ENCODE assay signal across 8 mouse cellular contexts in the genomic region with DNA sequence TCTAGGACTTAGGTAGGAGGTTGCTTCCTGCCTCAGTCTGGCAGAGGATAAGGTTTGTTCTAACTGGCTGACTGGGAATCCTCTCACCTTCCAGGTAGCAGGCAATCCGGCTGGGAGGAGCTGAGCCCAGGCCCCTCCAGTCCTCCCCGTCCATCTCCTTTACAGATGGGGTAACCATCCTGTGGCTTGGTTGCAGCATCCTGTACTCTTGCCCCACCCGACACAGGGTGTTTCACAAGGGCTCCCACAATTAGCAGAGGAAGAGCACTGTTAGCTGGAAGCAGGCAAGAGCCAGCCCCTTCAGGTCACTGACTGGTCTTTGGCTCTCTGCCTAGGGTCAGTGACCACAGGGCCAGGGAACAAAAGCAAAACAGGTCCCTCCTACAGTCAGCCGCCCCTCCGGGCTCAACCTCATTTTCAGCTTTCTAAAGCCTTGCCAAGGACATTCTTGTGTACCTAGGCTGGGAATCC. TPM values are rescaled to one million over a fixed set of nuclear protein-coding genes. Genes with fewer than 3 reads are reported as not detected.
DNase-seq lines count a peak whose midpoint lies in the region; ATAC-seq and TF ChIP-seq lines count a peak whose summit lies in the region.

No protein-coding gene starts in this region.

- H3K4me2 ChIP-seq in forebrain, embryonic 12.5 days, result 0 out of 2 replicates have a peak overlapping the region, but pooled peaks have one; percentile 9

- WGBS in forebrain, embryonic 12.5 days, result 30% methylated on average over 5 of the region's 5 CpGs
- WGBS in lung, adult 2 months, result 23% methylated on average over 5 of the region's 5 CpGs
- 28% methylated on average over 5 of the region's 5 CpGs for WGBS in small intestine, adult 2 months

- H3K9ac ChIP-seq in forebrain, embryonic 12.5 days, result peak overlapping the region; percentile 33

- H3K27me3 ChIP-seq in forebrain, embryonic 12.5 days, result no peaks in the 10 kb centered on the region
- H3K27me3 ChIP-seq in small intestine, adult 2 months (ENCODE audit: control insufficient read depth, insufficient read depth, low read length), result no peaks in the 10 kb centered on the region

- no peak for ATAC-seq in forebrain, embryonic 12.5 days (ENCODE audit: low FRiP score)

- H3K27ac ChIP-seq in forebrain, embryonic 12.5 days, result peak overlapping the region; percentile 65; the same call in 1 of the 2 replicates
- H3K27ac ChIP-seq in small intestine, adult 2 months (ENCODE audit: insufficient read depth, low read depth, low read length), result peak overlapping the region; percentile 92

- H3K4me1 ChIP-seq in forebrain, embryonic 12.5 days, result peaks cover 45% of the 10 kb centered on the region
- peaks cover 27% of the 10 kb centered on the region for H3K4me1 ChIP-seq in lung, adult 2 months (ENCODE audit: control insufficient read depth, insufficient read depth, low read length)
- peaks cover 39% of the 10 kb centered on the region for H3K4me1 ChIP-seq in small intestine, adult 2 months (ENCODE audit: control insufficient read depth, insufficient read depth, insufficient read length, low read length)

- no peak overlapping the region for H3K4me3 ChIP-seq in forebrain, embryonic 12.5 days (replicated peaks)
- H3K4me3 ChIP-seq in lung, adult 2 months (replicated peaks; ENCODE audit: extremely low read depth, low read depth, low read length), result no peak overlapping the region
- H3K4me3 ChIP-seq in small intestine, adult 2 months (ENCODE audit: low read depth, low read length), result peak overlapping the region; percentile 53

- no peak for TF ChIP-seq CTCF in lung, adult 2 months (IDR thresholded peaks at IDR 0.05; ENCODE audit: insufficient read depth, low read length)
- no peak for TF ChIP-seq CTCF in small intestine, adult 2 months (IDR thresholded peaks at IDR 0.05; ENCODE audit: extremely low read depth, insufficient read length, insufficient replicate concordance, low read depth, low read length)

- H3K36me3 ChIP-seq in forebrain, embryonic 12.5 days (replicated peaks), result peaks cover 29% of the 10 kb centered on the region
- peaks cover 11% of the 10 kb centered on the region for H3K36me3 ChIP-seq in small intestine, adult 2 months (ENCODE audit: control insufficient read depth, insufficient read depth, low read length)

- peak; percentile 31 for DNase-seq in thymus, postnatal 4 days
- DNase-seq in thymus, postnatal 10 days (ENCODE audit: low spot score in 2 of 2), result no peak
- peak; percentile 78 for DNase-seq in kidney, adult 18-20 months
- DNase-seq in lung, adult 2 months, result peak; percentile 49
- DNase-seq in layer of hippocampus, postnatal 36 days, result no peak
- DNase-seq in T-cell, adult 2 months (ENCODE audit: low spot score), result no peak

- TF ChIP-seq POLR2A in lung, adult 2 months (IDR thresholded peaks at IDR 0.05; ENCODE audit: borderline replicate concordance, extremely low read depth, low read depth, low read length), result no peak
- TF ChIP-seq POLR2A in small intestine, adult 2 months (IDR thresholded peaks at IDR 0.05; ENCODE audit: low read depth, low read length), result no peak

- H3K9me3 ChIP-seq in forebrain, embryonic 12.5 days, result no peaks in the 10 kb centered on the region

RNA-seq across cellular contexts. Expression of gene Mafg, which starts 3.0 kb away (rescaled TPM):
- polyA plus RNA-seq in forebrain, embryonic 12.5 days (2016; fragmentation: Nextera tagmentation; extraction: Ambion mirVana), result 30.9 and 32.9 TPM in 2 replicates
- polyA plus RNA-seq in lung, adult 2 months (2012; rRNA removed), result 41.5 and 51.3 TPM in 2 replicates
- polyA plus RNA-seq in small intestine, adult 2 months (2012; rRNA removed), result 24.8 and 33.6 TPM in 2 replicates
- total RNA-seq in layer of hippocampus, postnatal 36 days (2021), result 10 to 100 TPM; 77.3 to 86.3 TPM

RNA-seq across cellular contexts. Expression of gene Sirt7, which starts 5.4 kb away (rescaled TPM):
- 43.1 and 43.3 TPM in 2 replicates for polyA plus RNA-seq in forebrain, embryonic 12.5 days (2016; fragmentation: Nextera tagmentation; extraction: Ambion mirVana)
- 75.2 and 84.1 TPM in 2 replicates for polyA plus RNA-seq in lung, adult 2 months (2012; rRNA removed)
- 99.1 and 147 TPM in 2 replicates for polyA plus RNA-seq in small intestine, adult 2 months (2012; rRNA removed)
- total RNA-seq in layer of hippocampus, postnatal 36 days (2021), result 10 to 100 TPM; 40.7 to 41.5 TPM

RNA-seq across cellular contexts. Expression of gene Pcyt2, which starts 12.7 kb away (rescaled TPM):
- 139 and 142 TPM in 2 replicates for polyA plus RNA-seq in forebrain, embryonic 12.5 days (2016; fragmentation: Nextera tagmentation; extraction: Ambion mirVana)
- 217 and 238 TPM in 2 replicates for polyA plus RNA-seq in lung, adult 2 months (2012; rRNA removed)
- 449 and 1,029 TPM in 2 replicates for polyA plus RNA-seq in small intestine, adult 2 months (2012; rRNA removed)
- total RNA-seq in layer of hippocampus, postnatal 36 days (2021), result 100 to 1,000 TPM; 138 to 157 TPM

RNA-seq across cellular contexts. Expression of gene Pycr1, which starts 13.1 kb away (rescaled TPM):
- 32.5 and 32.8 TPM in 2 replicates for polyA plus RNA-seq in forebrain, embryonic 12.5 days (2016; fragmentation: Nextera tagmentation; extraction: Ambion mirVana)
- polyA plus RNA-seq in lung, adult 2 months (2012; rRNA removed), result 4.1 and 4.5 TPM in 2 replicates
- polyA plus RNA-seq in small intestine, adult 2 months (2012; rRNA removed), result 17.1 and 19.9 TPM in 2 replicates
- total RNA-seq in layer of hippocampus, postnatal 36 days (2021), result 1 to 10 TPM; 1.8 to 2.1 TPM

RNA-seq across cellular contexts. Expression of gene Myadml2, which starts 17.5 kb away (rescaled TPM):
- polyA plus RNA-seq in forebrain, embryonic 12.5 days (2016; fragmentation: Nextera tagmentation; extraction: Ambion mirVana), result not detected in 2 replicates
- 1.1 and 3.1 TPM in 2 replicates for polyA plus RNA-seq in lung, adult 2 months (2012; rRNA removed)
- polyA plus RNA-seq in small intestine, adult 2 months (2012; rRNA removed), result 0.39 and 1.0 TPM in 2 replicates
- 1 to 10 TPM; 4.2 to 4.4 TPM for total RNA-seq in layer of hippocampus, postnatal 36 days (2021)

Comparison
In these comparisons a context has a peak if more than half of its experiments do, and no peak if none do; other contexts are left out.
1. DNase-seq: peak in thymus, postnatal 4 days (single experiment), kidney, adult 18-20 months (single experiment) and lung, adult 2 months (single experiment); none in thymus, postnatal 10 days (0 of 2), layer of hippocampus, postnatal 36 days (0 of 2) and T-cell, adult 2 months (single experiment).